Mouse (Mus musculus): ENCODE data around the gene Gm21985. TPM values are rescaled to one million over a fixed set of nuclear protein-coding genes. Genes with fewer than 3 reads are reported as not detected.

The Gm21985 gene
- polyA plus RNA-seq, 1 experiment, result 0.18 TPM

- DNase-seq (ENCODE audit: extremely low spot score in 1 of 2, low spot score in 1 of 2), result no peak
These were observed 52.1 kb downstream of the Gm21985 start for GRCm38 (mm10) chr2:112318227-112318626.

- no peak for DNase-seq (ENCODE audit: extremely low spot score in 1 of 2, low spot score in 1 of 2)
These were observed 52.8 kb downstream of the Gm21985 start for GRCm38 (mm10) chr2:112318905-112319304.

GRCm38 (mm10) chr2:112328069-112328777 is 62.1 kb downstream of the Gm21985 start:
- DNase-seq (ENCODE audit: extremely low spot score in 1 of 2, low spot score in 1 of 2), result no peak

GRCm38 (mm10) chr2:112332051-112332898 is 66.2 kb downstream of the Gm21985 start:
- no peak for DNase-seq (ENCODE audit: extremely low spot score in 1 of 2, low spot score in 1 of 2)

DNA sequence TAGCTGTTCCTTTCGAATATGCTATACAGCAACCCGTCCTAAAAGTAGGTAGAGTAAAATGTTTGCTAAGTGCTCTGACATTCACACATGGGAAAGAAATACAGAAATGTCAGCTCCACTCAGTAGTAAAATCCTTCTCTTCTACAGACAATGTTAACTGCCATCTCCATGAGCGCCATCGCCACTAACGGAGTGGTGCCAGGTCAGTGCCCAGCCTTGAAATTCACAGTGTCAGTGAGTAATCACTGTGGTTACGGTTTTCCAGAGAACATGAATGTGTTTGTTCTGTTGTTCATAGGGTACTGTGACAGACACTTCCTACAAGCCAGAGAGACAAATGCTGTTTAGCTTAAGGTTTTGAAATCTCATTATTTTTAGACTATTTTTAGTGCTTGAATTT is 71.1 kb downstream of the Gm21985 start:
- no peak for DNase-seq (ENCODE audit: extremely low spot score in 1 of 2, low spot score in 1 of 2)

DNA sequence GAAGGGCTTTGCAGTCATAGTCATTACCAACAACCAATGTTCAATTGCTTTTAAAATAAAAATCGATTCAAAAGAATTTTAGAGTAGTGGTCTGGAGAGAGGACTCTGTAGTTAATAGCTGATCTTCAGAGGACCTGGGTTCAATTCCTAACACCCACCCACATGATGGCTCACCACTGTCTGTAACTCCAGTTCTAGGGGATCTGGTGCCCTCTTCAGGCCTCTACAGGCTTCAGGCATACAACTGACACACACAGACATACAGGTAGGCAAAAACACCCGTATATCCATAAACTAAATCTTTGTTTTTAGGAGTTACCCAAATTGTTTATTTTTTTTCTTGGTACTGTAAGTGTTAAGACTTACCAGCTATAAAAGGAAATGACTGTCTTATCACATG is 73.6 kb downstream of the Gm21985 start:
- no peak for DNase-seq (ENCODE audit: extremely low spot score in 1 of 2, low spot score in 1 of 2)

DNA sequence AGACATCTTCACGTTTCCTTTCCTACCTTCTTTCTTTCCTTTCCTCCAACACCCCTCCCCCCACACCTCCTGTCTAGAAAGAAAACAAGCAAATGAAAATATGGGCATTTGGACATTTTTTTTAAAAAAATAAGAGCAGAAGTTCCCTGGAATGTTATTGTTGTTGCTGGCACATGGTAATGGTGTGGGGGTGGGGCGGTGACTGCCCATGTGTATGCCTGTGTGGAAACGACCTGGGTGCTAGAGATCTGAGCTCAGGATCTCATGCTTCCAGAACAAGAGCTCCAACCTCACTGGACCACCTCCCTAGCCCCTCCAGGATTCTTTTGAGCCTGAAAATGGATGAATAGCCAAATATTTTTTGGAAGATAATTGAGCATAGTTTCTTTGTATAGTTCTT is 75.0 kb downstream of the Gm21985 start:
- no peak for DNase-seq (ENCODE audit: extremely low spot score in 1 of 2, low spot score in 1 of 2)

DNA sequence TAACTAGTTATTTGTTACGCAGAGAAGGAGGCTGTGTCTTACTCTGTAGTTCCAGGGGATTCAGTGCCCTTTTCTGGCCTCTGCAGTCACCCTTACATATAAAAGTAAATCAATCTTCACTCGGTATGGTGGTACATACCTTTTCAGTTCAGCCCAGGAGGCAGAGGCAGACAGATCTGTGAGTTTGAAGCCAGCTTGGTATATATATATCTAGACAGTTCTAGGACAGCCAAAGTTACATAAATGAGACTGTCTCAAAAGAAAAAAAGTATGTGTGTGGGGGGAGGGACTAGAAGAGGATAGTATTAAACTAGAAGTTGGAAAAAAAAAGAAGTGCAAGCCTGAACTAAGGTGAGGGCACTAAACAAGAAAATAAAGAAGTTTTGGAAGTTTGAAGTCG is 82.1 kb downstream of the Gm21985 start:
- no peak for DNase-seq (ENCODE audit: extremely low spot score in 1 of 2, low spot score in 1 of 2)

GRCm38 (mm10) chr2:112353685-112354455 is 87.8 kb downstream of the Gm21985 start:
- DNase-seq (ENCODE audit: extremely low spot score in 1 of 2, low spot score in 1 of 2), result no peak

- peak in 1 of 2 experiments; percentile 27 for DNase-seq (ENCODE audit: extremely low spot score in 1 of 2, low spot score in 1 of 2)
These were observed 93.5 kb downstream of the Gm21985 start for GRCm38 (mm10) chr2:112359611-112360010.

DNA sequence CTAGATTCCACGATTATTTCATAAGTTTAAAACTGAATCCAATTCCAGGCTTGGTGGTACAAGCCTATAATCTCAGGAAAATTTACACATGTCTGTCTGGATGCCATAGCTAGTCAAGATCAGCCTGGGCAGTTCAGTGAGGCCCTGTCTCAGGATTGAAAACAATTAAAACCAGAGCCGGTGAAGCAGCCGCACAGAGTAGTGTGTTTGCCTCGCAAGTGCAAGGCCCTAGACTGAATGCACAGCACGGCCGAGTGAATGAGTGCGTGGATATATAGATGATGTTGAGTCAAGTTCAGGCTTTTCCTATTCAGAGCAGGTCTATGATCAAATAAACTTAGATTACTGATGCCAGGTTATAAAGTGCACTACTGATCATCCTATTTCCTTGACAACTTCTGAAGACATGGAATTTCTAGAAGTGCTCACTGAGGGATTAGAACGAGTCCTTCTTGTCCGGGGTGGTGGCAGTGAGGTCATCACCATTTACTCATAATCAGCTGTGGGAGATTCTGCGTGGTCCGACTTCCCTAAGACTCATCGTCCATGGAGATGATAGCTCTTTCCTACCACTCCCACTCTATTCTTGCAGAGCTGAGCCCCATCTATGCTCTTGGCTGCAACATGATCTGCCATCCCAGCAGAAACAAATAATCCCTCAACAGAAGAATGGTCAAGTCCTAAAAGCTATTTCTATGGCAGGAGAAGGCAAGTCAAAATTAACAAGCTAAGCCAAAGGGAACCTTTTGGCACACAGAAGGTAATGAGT is 94.1 kb downstream of the Gm21985 start:
- DNase-seq (ENCODE audit: extremely low spot score in 1 of 2, low spot score in 1 of 2), result no peak

GRCm38 (mm10) chr2:112360781-112361169 is 94.7 kb downstream of the Gm21985 start:
- DNase-seq (ENCODE audit: extremely low spot score in 1 of 2, low spot score in 1 of 2), result no peak

DNA sequence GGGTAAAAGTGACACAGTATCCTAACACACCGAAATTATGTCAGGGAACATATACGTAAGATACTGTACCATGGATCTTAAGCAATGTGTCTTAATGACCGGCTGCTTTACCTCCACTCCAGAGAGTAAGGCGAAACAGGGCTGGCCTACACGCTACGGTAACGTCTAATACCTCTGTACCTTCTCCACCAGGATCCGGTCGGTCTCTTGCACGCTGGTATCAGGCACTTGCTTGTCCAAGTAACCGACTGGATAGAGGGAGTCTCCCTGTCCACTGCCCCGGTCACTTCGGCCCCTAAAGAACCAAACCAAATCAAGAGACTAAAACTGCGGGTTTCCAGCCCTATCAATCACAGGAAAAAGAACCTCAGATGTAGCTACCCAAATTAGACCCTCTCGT is 101.1 kb downstream of the Gm21985 start:
- no peak for DNase-seq (ENCODE audit: extremely low spot score in 1 of 2, low spot score in 1 of 2)

- peak; percentile 83 to 97 for DNase-seq (ENCODE audit: extremely low spot score in 1 of 2, low spot score in 1 of 2)
These were observed 101.9 kb downstream of the Gm21985 start, which contains the start of gene Emc4 for GRCm38 (mm10) chr2:112367726-112368673. Gene Emc4, minus strand, starts transcription at chr2:112368027.

GRCm38 (mm10) chr2:112369941-112370340 is 103.8 kb downstream of the Gm21985 start:
- DNase-seq (ENCODE audit: extremely low spot score in 1 of 2, low spot score in 1 of 2), result no peak

DNA sequence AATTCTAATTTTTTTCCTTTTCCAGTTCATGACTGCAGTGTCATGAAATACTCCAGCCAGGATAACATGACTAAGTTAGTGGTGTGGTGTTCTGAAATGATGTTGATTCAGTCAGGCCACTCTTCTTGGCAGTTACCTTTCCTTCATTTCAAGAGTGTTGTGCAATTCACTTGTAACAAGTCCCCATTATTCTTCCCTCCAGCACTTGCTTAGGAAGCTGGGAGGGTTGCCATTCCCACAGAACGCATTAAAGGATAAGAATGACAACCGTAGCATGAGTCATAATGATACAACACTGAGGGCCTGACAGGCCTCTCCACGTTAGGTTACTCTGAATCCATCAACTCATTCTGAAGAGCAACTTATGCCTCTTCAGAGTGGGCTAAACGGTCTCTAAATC is 107.0 kb downstream of the Gm21985 start:
- no peak for DNase-seq (ENCODE audit: extremely low spot score in 1 of 2, low spot score in 1 of 2)

- no peak for DNase-seq (ENCODE audit: extremely low spot score in 1 of 2, low spot score in 1 of 2)
These were observed 108.5 kb downstream of the Gm21985 start for GRCm38 (mm10) chr2:112374610-112375009.

DNA sequence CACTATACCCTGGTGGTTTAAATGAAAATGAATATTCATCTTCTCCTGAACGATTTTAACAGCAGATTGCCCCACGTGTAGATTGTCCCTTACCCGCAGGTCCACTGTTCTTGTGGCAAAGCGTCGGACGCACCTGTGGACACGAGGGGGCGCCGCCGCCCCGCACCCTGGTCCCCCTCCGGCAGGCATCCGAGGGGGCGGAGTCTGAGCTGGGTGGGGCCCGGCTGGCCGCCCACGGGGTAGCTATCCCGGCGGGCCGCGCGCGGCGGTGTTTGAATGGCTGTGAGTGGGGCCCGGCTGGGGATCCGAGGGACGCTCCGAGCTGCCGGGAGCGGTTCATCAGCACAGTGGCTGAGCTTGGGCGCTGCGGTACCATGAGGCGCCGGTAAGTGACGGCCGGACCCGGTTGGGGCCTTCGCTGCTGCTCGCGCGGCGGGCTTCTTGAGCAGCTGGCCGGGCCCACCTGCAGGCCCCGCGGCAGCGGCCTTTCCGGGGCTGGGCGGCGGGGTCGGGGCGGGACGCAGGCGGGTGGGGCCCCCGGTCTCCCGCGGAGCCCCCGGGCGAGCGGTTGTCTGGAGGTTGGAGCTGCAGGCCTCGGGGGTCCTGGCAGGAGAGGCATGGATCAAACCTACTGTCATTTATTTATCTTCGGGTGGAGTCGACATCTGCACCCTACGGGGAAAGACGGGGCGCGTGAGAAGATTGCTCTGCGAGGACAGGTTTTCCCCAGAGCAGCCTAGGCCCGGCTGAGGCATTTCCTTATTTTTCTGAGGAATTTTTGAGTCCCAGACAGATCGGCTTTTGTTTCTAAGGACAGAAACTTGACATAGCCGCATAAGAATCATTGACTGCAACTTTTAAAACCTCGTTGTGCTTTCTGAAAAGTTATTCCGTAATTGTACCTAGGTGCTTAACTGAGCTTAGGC is 113.1 kb downstream of the Gm21985 start, which contains the start of gene Katnbl1:
TSS of gene Katnbl1 (plus strand) at position 239 of the 926 bp plus-strand sequence.
- DNase-seq (ENCODE audit: extremely low spot score in 1 of 2, low spot score in 1 of 2), result peak; percentile 63 to 93

Measured in frontal cortex, adult 2 months (tissue).